Comparison of ENCODE assay signal across 8 mouse cellular contexts in genomic region chr17:35838122-35838544, GRCm38 (mm10). TPM values are rescaled to one million over a fixed set of nuclear protein-coding genes. Genes with fewer than 3 reads are reported as not detected.
DNase-seq lines count a peak whose midpoint lies in the region; ATAC-seq and TF ChIP-seq lines count a peak whose summit lies in the region.

Tubb5 (minus strand) TSS chr17:35838306.

- DNase-seq in CD8-positive naive resting alpha-beta T cell, adult 2 months (ENCODE audit: low read depth in 2 of 2, low spot score in 2 of 2) = peak; percentile 79 to 83
- DNase-seq in c-Kit-positive CD71-negative TER-119-negative erythroid progenitor cells, embryonic 14.5 days (ENCODE audit: low read depth) = peak; percentile 95
- peak; percentile 98 for DNase-seq in forebrain, embryonic 11.5 days (ENCODE audit: low spot score)
- peak; percentile 96 to 98 for DNase-seq in kidney, postnatal 4 days

- H3K27ac ChIP-seq in forebrain, embryonic 11.5 days (ENCODE audit: low read depth, low read length) = peak within 1 kb of the TSS; percentile 97
- peak within 1 kb of the TSS; percentile 99 for H3K27ac ChIP-seq in heart, embryonic 16.5 days (ENCODE audit: low read length)
- H3K27ac ChIP-seq in liver, embryonic 16.5 days (ENCODE audit: low read length) = peak within 1 kb of the TSS; percentile 94
- H3K27ac ChIP-seq in neural tube, embryonic 13.5 days (replicated peaks) = peak within 1 kb of the TSS; percentile 99
- peak within 1 kb of the TSS; percentile 76 for H3K27ac ChIP-seq in testis, adult 2 months (ENCODE audit: control insufficient read depth, insufficient read depth, low read depth, low read length)

- peaks cover 22% of the 10 kb centered on the region for H3K36me3 ChIP-seq in forebrain, embryonic 11.5 days (ENCODE audit: control insufficient read depth, insufficient read depth, low read length)
- peaks cover 30% of the 10 kb centered on the region for H3K36me3 ChIP-seq in heart, embryonic 16.5 days (ENCODE audit: control insufficient read depth, insufficient read depth)
- peaks cover 37% of the 10 kb centered on the region for H3K36me3 ChIP-seq in liver, embryonic 16.5 days (ENCODE audit: control insufficient read depth, insufficient read depth)
- peaks cover 36% of the 10 kb centered on the region for H3K36me3 ChIP-seq in neural tube, embryonic 13.5 days
- no peaks in the 10 kb centered on the region for H3K36me3 ChIP-seq in testis, adult 2 months (ENCODE audit: control insufficient read depth, insufficient read depth, low read length)

- H3K4me1 ChIP-seq in forebrain, embryonic 11.5 days (replicated peaks; ENCODE audit: control insufficient read depth, insufficient read depth, low read length) = peaks cover 20% of the 10 kb centered on the region
- H3K4me1 ChIP-seq in heart, embryonic 16.5 days (ENCODE audit: control insufficient read depth, insufficient read depth, low read length) = peaks cover 43% of the 10 kb centered on the region
- peaks cover 59% of the 10 kb centered on the region for H3K4me1 ChIP-seq in liver, embryonic 16.5 days (ENCODE audit: control insufficient read depth, low read depth, low read length)
- H3K4me1 ChIP-seq in neural tube, embryonic 13.5 days (replicated peaks) = peaks cover 61% of the 10 kb centered on the region
- H3K4me1 ChIP-seq in testis, adult 2 months (ENCODE audit: control insufficient read depth, insufficient read depth, low read length) = peaks cover 21% of the 10 kb centered on the region

- under 1% methylated on average over 29 of the region's 29 CpGs for WGBS in forebrain, embryonic 11.5 days
- 1% methylated on average over 29 of the region's 29 CpGs for WGBS in heart, embryonic 16.5 days
- 1% methylated on average over 29 of the region's 29 CpGs for WGBS in liver, embryonic 16.5 days (ENCODE audit: insufficient replicate concordance)
- under 1% methylated on average over 29 of the region's 29 CpGs for WGBS in neural tube, embryonic 13.5 days

- H3K9me3 ChIP-seq in forebrain, embryonic 11.5 days (ENCODE audit: control insufficient read depth, low read length) = no peaks in the 10 kb centered on the region
- H3K9me3 ChIP-seq in heart, embryonic 16.5 days (replicated peaks; ENCODE audit: control insufficient read depth, low read length) = no peaks in the 10 kb centered on the region
- no peaks in the 10 kb centered on the region for H3K9me3 ChIP-seq in liver, embryonic 16.5 days (replicated peaks; ENCODE audit: control insufficient read depth, low read length)
- H3K9me3 ChIP-seq in neural tube, embryonic 13.5 days = no peaks in the 10 kb centered on the region

- H3K27me3 ChIP-seq in forebrain, embryonic 11.5 days (ENCODE audit: control insufficient read depth, insufficient read depth, low read length) = no peaks in the 10 kb centered on the region
- H3K27me3 ChIP-seq in heart, embryonic 16.5 days (ENCODE audit: control insufficient read depth, insufficient read depth, low read length) = no peaks in the 10 kb centered on the region
- H3K27me3 ChIP-seq in liver, embryonic 16.5 days (ENCODE audit: control insufficient read depth, insufficient read depth, low read depth, low read length) = no peaks in the 10 kb centered on the region
- no peaks in the 10 kb centered on the region for H3K27me3 ChIP-seq in neural tube, embryonic 13.5 days
- no peaks in the 10 kb centered on the region for H3K27me3 ChIP-seq in testis, adult 2 months (ENCODE audit: control insufficient read depth, insufficient read depth, low read length)

- H3K4me3 ChIP-seq in forebrain, embryonic 11.5 days (ENCODE audit: low read depth, low read length) = peak within 1 kb of the TSS; percentile 76
- H3K4me3 ChIP-seq in heart, embryonic 16.5 days (ENCODE audit: low read length) = peak within 1 kb of the TSS; percentile 89
- H3K4me3 ChIP-seq in liver, embryonic 16.5 days (ENCODE audit: low read depth, low read length) = peak within 1 kb of the TSS; percentile 78
- H3K4me3 ChIP-seq in neural tube, embryonic 13.5 days = peak within 1 kb of the TSS; percentile 98
- peak within 1 kb of the TSS; percentile 84 for H3K4me3 ChIP-seq in testis, adult 2 months (ENCODE audit: control insufficient read depth, low read depth, low read length)

- H3K4me2 ChIP-seq in forebrain, embryonic 11.5 days (ENCODE audit: low read depth, low read length, severe bottlenecking) = peak within 1 kb of the TSS; percentile 83
- peak within 1 kb of the TSS; percentile 82 for H3K4me2 ChIP-seq in heart, embryonic 16.5 days (ENCODE audit: low read depth, low read length)
- peak within 1 kb of the TSS; percentile 91 for H3K4me2 ChIP-seq in liver, embryonic 16.5 days (ENCODE audit: low read depth, low read length)
- peak within 1 kb of the TSS; percentile 93 for H3K4me2 ChIP-seq in neural tube, embryonic 13.5 days

- TF ChIP-seq CTCF in testis, adult 2 months (IDR thresholded peaks at IDR 0.05; ENCODE audit: control insufficient read depth, insufficient read depth, insufficient replicate concordance, low read depth, low read length) = no peak

- peak within 1 kb of the TSS; percentile 94 for H3K9ac ChIP-seq in forebrain, embryonic 11.5 days (ENCODE audit: low read length)
- peak within 1 kb of the TSS; percentile 93 for H3K9ac ChIP-seq in heart, embryonic 16.5 days (ENCODE audit: low read length)
- peak within 1 kb of the TSS; percentile 83 for H3K9ac ChIP-seq in liver, embryonic 16.5 days (ENCODE audit: low read depth, low read length)
- peak within 1 kb of the TSS; percentile 100 for H3K9ac ChIP-seq in neural tube, embryonic 13.5 days

- peak; percentile 80 for ATAC-seq in forebrain, embryonic 11.5 days (replicated peaks; ENCODE audit: low FRiP score)
- peak; percentile 76 for ATAC-seq in heart, embryonic 16.5 days (replicated peaks; ENCODE audit: extremely low read depth, insufficient read depth, low FRiP score)
- ATAC-seq in liver, embryonic 16.5 days (ENCODE audit: low read depth) = peak; percentile 64
- ATAC-seq in neural tube, embryonic 13.5 days (ENCODE audit: low read depth) = peak; percentile 75

- TF ChIP-seq POLR2A in testis, adult 2 months (IDR thresholded peaks at IDR 0.05; ENCODE audit: control insufficient read depth, low read depth, low read length) = peak; percentile 90

RNA-seq across cellular contexts. Expression of gene Tubb5, which starts in this region (rescaled TPM):
- 1,583 and 1,671 TPM in 2 replicates for polyA plus RNA-seq in forebrain, embryonic 11.5 days (2014; fragmentation: Nextera tagmentation; extraction: Ambion mirVana)
- 634 and 654 TPM in 2 replicates for polyA plus RNA-seq in heart, embryonic 16.5 days (2015; fragmentation: Nextera tagmentation; extraction: Ambion mirVana)
- polyA plus RNA-seq in liver, embryonic 16.5 days (2015; fragmentation: Nextera tagmentation; extraction: Ambion mirVana) = 328 and 345 TPM in 2 replicates
- 1,686 and 1,692 TPM in 2 replicates for polyA plus RNA-seq in neural tube, embryonic 13.5 days (2015; fragmentation: Nextera tagmentation; extraction: Ambion mirVana)
- polyA plus RNA-seq in testis, adult 2 months (2012; rRNA removed) = 54.0 and 59.4 TPM in 2 replicates

Comparison
In these comparisons a context has a peak if more than half of its experiments do, and no peak if none do; other contexts are left out.
1. Peak in every context shown above with its lines: DNase-seq, ATAC-seq, H3K4me3 ChIP-seq and H3K27ac ChIP-seq.